Mouse (Mus musculus) kidney, adult 2 months (tissue): ENCODE data around the gene Fgf15.
A peak's percentile ranks its signal among the peaks of the same experiment; 100 is the strongest.

Experiments
- CTCF ChIP-seq: fragments of 200-500 bp; conservative IDR thresholded peaks from 2 replicates; pipeline ENCODE4 v1.5.1; 2011; ENCODE audit warnings: low read depth, mild to moderate bottlenecking, control low read depth, low read length, moderate library complexity, mixed read lengths; ENCODE audit not compliant: insufficient read depth, insufficient read length
- POLR2A ChIP-seq: fragments of 200-500 bp; IDR thresholded peaks from one replicate; pipeline ENCODE4 v1.6.1; 2011; ENCODE audit warnings: low read depth, low read length, control low read depth

DNA sequence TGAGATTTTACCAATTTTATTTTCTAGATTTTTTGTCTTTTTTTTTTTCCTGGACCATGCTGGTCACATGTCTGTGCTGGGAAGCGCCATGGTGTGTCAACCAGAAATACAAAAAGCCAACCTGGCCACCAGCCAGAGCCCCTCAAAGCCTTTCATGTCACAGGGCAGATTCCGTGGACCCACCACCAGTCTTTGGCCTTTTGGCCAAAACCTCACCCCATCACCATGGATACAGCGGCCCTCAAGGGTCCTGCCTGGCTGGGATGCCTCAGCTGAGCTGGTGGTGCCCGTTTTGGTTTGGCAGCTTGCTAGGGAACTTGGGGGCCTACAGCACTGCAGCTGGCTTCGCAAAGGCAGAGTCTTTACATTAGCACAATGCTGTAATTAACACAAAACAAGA lies 33.6 kb downstream of the Fgf15 start:
- peak; percentile 9 for TF ChIP-seq POLR2A
- TF ChIP-seq CTCF: no peak
